Mouse (Mus musculus) heart, embryonic 16.5 days (tissue): Measurements from ENCODE around the gene Uap1. TPM values are rescaled to one million over a fixed set of nuclear protein-coding genes. Genes with fewer than 3 reads are reported as not detected.

Source experiments
- ATAC-seq: fragments of 200-750 bp; cut with Nextera tagmentation; replicated peaks from 2 replicates; pipeline ENCODE4 v1.8.0; 2017; ENCODE audit warnings: moderate number of reproducible peaks; ENCODE audit not compliant: insufficient read depth, low FRiP score; ENCODE audit errors: extremely low read depth
- H3K27ac ChIP-seq: fragments of 300-500 bp; sonication (generic); 2 replicates; pipeline ENCODE4 v1.5.1; 2014; ENCODE audit warnings: mild to moderate bottlenecking, low read length, control low read depth, moderate library complexity
- H3K27me3 ChIP-seq: fragments of 300-500 bp; sonication (generic); 2 replicates; pipeline ENCODE4 v1.6.1; 2014; ENCODE audit warnings: low read length, mixed read lengths; ENCODE audit not compliant: control insufficient read depth, insufficient read depth
- H3K36me3 ChIP-seq: fragments of 300-500 bp; sonication (generic); 2 replicates; pipeline ENCODE4 v1.6.1; 2014; ENCODE audit not compliant: control insufficient read depth, insufficient read depth
- H3K4me1 ChIP-seq: fragments of 300-500 bp; sonication (generic); 2 replicates; pipeline ENCODE4 v1.6.1; 2014; ENCODE audit warnings: low read length, mixed read lengths; ENCODE audit not compliant: control insufficient read depth, insufficient read depth
- H3K4me2 ChIP-seq: fragments of 300-500 bp; sonication (generic); 2 replicates; pipeline ENCODE4 v1.6.1; 2014; ENCODE audit warnings: low read depth, mild to moderate bottlenecking, control low read depth, low read length
- H3K4me3 ChIP-seq: fragments of 300-500 bp; sonication (generic); 2 replicates; pipeline ENCODE4 v1.5.1; 2014; ENCODE audit warnings: mild to moderate bottlenecking, control low read depth, low read length
- H3K9ac ChIP-seq: fragments of 300-500 bp; sonication (generic); 2 replicates; pipeline ENCODE4 v1.6.1; 2014; ENCODE audit warnings: low read length, control low read depth
- H3K9me3 ChIP-seq: fragments of 300-500 bp; sonication (generic); replicated peaks from 2 replicates; pipeline ENCODE4 v1.6.1; 2016; ENCODE audit warnings: low read length; ENCODE audit not compliant: control insufficient read depth
- WGBS: fragments of 180-500 bp; shearing (Covaris S2); extraction: QIAGEN DNeasy Blood & Tissue Kit; methylation state at CpG from one replicate; pipeline ENCODE4 v1.1.7; 2014; 5-methylcytosine and 5-hydroxymethylcytosine counted together
- polyA plus RNA-seq: library from polyadenylated mRNA; unstranded; fragments of >200 nt; fragmentation: Nextera tagmentation; extraction: Ambion mirVana; gene quantifications from 2 replicates; pipeline ENCODE4 v1.2.1, GENCODE M21; 2015

Gene Uap1
- polyA plus RNA-seq = 42.4 and 48.8 TPM in 2 replicates

- no peaks in the 10 kb centered on the region for H3K9me3 ChIP-seq
- no peaks in the 10 kb centered on the region for H3K27me3 ChIP-seq
- H3K9ac ChIP-seq = peak within 1 kb of the TSS; percentile 90
- H3K4me1 ChIP-seq = peaks cover 16% of the 10 kb centered on the region
- peak within 1 kb of the TSS; percentile 86 for H3K4me3 ChIP-seq
- 0% methylated on average over 52 of the region's 52 CpGs for WGBS
- peak; percentile 99 for ATAC-seq
- peak within 1 kb of the TSS; percentile 84 for H3K4me2 ChIP-seq
- H3K27ac ChIP-seq = peak within 1 kb of the TSS; percentile 94
- no peaks in the 10 kb centered on the region for H3K36me3 ChIP-seq
These were observed at the start of gene Uap1 for GRCm38 (mm10) chr1:170174814-170175332. Gene Uap1, minus strand, starts transcription at chr1:170174957.

GRCm38 (mm10) chr1:170223276-170223675, 48.5 kb upstream of the Uap1 start:
- Histone ChIP-seq H3K9me3 (no peaks in the 10 kb centered on the region), H3K4me2 (no peak overlapping the region), H3K4me3 (no peak overlapping the region), H3K9ac (no peak overlapping the region), H3K4me1 (no peaks in the 10 kb centered on the region), H3K27ac (no peak overlapping the region), H3K27me3 (no peaks in the 10 kb centered on the region), H3K36me3 (no peaks in the 10 kb centered on the region)
- 69% methylated on average over 2 of the region's 2 CpGs for WGBS
- no peak for ATAC-seq

GRCm38 (mm10) chr1:170220351-170220750, 45.6 kb upstream of the Uap1 start:
- no peak for ATAC-seq
- Histone ChIP-seq H3K27me3 (no peaks in the 10 kb centered on the region), H3K9ac (no peak overlapping the region)

GRCm38 (mm10) chr1:170218091-170218884, 43.5 kb upstream of the Uap1 start:
- Histone ChIP-seq H3K27me3 (no peaks in the 10 kb centered on the region), H3K4me2 (no peak overlapping the region), H3K4me3 (no peak overlapping the region), H3K4me1 (peaks cover 4% of the 10 kb centered on the region; the same call in 1 of the 2 replicates), H3K9ac (no peak overlapping the region), H3K36me3 (no peaks in the 10 kb centered on the region), H3K27ac (no peak overlapping the region), H3K9me3 (no peaks in the 10 kb centered on the region)
- 76% methylated on average over 6 of the region's 6 CpGs for WGBS
- ATAC-seq = no peak

More at GRCm38 (mm10) chr1:170220351-170220750, 45.6 kb upstream of the Uap1 start:
- no peaks in the 10 kb centered on the region for H3K9me3 ChIP-seq
- no peaks in the 10 kb centered on the region for H3K4me1 ChIP-seq
- H3K36me3 ChIP-seq = no peaks in the 10 kb centered on the region
- H3K27ac ChIP-seq = no peak overlapping the region
- H3K4me3 ChIP-seq = no peak overlapping the region
- no peak overlapping the region for H3K4me2 ChIP-seq

GRCm38 (mm10) chr1:170215590-170215989, 40.8 kb upstream of the Uap1 start:
- H3K4me3 ChIP-seq = peak overlapping the region; percentile 87
- peaks cover 4% of the 10 kb centered on the region; the same call in 1 of the 2 replicates for H3K4me1 ChIP-seq
- H3K4me2 ChIP-seq = peak overlapping the region; percentile 87
- ATAC-seq = no peak
- H3K27ac ChIP-seq = peak overlapping the region; percentile 89
- no peak overlapping the region for H3K9ac ChIP-seq
- H3K36me3 ChIP-seq = peaks cover 11% of the 10 kb centered on the region
- no peaks in the 10 kb centered on the region for H3K9me3 ChIP-seq
- 65% methylated on average over 3 of the region's 3 CpGs for WGBS
- no peaks in the 10 kb centered on the region for H3K27me3 ChIP-seq

- H3K4me3 ChIP-seq = peak within 1 kb of the TSS; percentile 87
- H3K36me3 ChIP-seq = peaks cover 14% of the 10 kb centered on the region
- H3K9ac ChIP-seq = peak within 1 kb of the TSS; percentile 94
- H3K27me3 ChIP-seq = no peaks in the 10 kb centered on the region
- peaks cover 4% of the 10 kb centered on the region; the same call in 1 of the 2 replicates for H3K4me1 ChIP-seq
- ATAC-seq = peak; percentile 98
- no peaks in the 10 kb centered on the region for H3K9me3 ChIP-seq
- H3K27ac ChIP-seq = peak within 1 kb of the TSS; percentile 89
- peak within 1 kb of the TSS; percentile 87 for H3K4me2 ChIP-seq
- under 1% methylated on average over 69 of the region's 70 CpGs for WGBS
These were observed 40.2 kb upstream of the Uap1 start, which contains the start of gene Uhmk1 for GRCm38 (mm10) chr1:170214757-170215522. Gene Uhmk1, minus strand, starts transcription at chr1:170215397.

GRCm38 (mm10) chr1:170214383-170214756, 39.6 kb upstream of the Uap1 start:
- H3K27me3 ChIP-seq = no peaks in the 10 kb centered on the region
- H3K9ac ChIP-seq = peak overlapping the region; percentile 94
- H3K36me3 ChIP-seq = peaks cover 16% of the 10 kb centered on the region
- 22% methylated on average over 7 of the region's 7 CpGs for WGBS
- H3K9me3 ChIP-seq = no peaks in the 10 kb centered on the region
- H3K4me1 ChIP-seq = peaks cover 4% of the 10 kb centered on the region; the same call in 1 of the 2 replicates
- H3K4me2 ChIP-seq = peak overlapping the region; percentile 87
- H3K4me3 ChIP-seq = peak overlapping the region; percentile 87
- ATAC-seq = no peak
- peak overlapping the region; percentile 89 for H3K27ac ChIP-seq

GRCm38 (mm10) chr1:170213181-170213879, 38.6 kb upstream of the Uap1 start:
- ATAC-seq = no peak
- H3K27ac ChIP-seq = no peak overlapping the region
- no peak overlapping the region for H3K9ac ChIP-seq
- H3K4me1 ChIP-seq = peaks cover 4% of the 10 kb centered on the region; the same call in 1 of the 2 replicates
- H3K27me3 ChIP-seq = no peaks in the 10 kb centered on the region
- peaks cover 23% of the 10 kb centered on the region for H3K36me3 ChIP-seq
- no peaks in the 10 kb centered on the region for H3K9me3 ChIP-seq
- H3K4me2 ChIP-seq = no peak overlapping the region
- no peak overlapping the region for H3K4me3 ChIP-seq
- WGBS = 90% methylated on average over 10 of the region's 10 CpGs
